Mouse (Mus musculus): ENCODE measurements around the gene Naa38. TPM values are rescaled to one million over a fixed set of nuclear protein-coding genes. Genes with fewer than 3 reads are reported as not detected.
A peak's percentile ranks its signal among the peaks of the same experiment; 100 is the strongest.
"Not testable (repeated sequence)": the region's sequence is repeated elsewhere in the genome, so short reads cannot be mapped to it uniquely, and the experiment has no call there.

Gene Naa38
- 127 and 137 TPM in 2 replicates for polyA plus RNA-seq (2015; fragmentation: Nextera tagmentation; extraction: Ambion mirVana)

DNA sequence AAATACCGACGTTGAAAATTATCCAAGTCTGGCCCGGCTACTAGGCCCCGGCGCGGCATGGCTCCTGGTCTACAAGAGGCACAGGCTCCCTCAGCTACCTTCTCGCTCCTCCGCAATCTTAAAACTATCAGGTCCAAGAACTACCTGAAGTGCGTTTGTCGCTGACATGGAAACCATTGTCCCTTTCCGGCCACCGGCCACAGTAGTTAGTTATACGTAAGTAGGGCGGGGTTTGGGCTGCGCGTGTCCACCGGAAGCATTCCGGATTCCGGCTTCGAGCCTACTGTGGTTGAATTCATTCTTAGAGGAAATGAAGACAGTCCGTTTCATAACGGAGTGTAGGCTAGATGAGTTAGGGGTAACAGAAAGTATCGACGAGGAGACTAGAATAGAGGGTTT is at the start of gene Naa38, which contains the start of gene Cyb5d1:
TSS of gene Naa38 (plus strand) at position 253 of the 399 bp plus-strand sequence.
TSS of gene Cyb5d1 (minus strand) at position 397 of the 399 bp plus-strand sequence.
- H3K9me3 ChIP-seq = not testable (repeated sequence)
- H3K4me1 ChIP-seq = peaks cover 44% of the 10 kb centered on the region

DNA sequence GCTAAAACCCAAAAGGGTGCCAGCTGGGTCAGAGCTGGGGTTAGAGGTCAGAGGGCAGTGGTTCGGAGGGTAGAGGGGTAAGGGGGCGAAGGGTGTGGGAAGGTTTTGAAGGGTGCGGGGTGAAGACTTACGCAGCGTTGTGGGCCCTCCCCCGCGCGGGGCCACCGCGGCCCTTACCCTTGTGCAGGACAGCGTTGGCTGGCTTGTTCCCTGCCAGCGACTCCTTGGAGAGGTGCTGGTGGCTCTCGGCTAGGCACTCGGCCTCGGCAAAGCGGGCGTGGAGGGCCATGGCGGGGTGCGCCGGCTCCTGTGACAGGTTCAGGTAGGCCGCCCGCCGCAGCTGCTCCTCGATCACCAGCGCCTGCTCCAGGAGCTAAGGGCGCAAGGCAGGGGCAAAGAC is 48.8 kb upstream of the Naa38 start:
- Histone ChIP-seq H3K9me3 (no peaks in the 10 kb centered on the region), H3K27me3 (no peaks in the 10 kb centered on the region), H3K27ac (no peak overlapping the region), H3K4me3 (no peak overlapping the region), H3K4me1 (peaks cover 2% of the 10 kb centered on the region), H3K36me3 (peaks cover 88% of the 10 kb centered on the region), H3K9ac (no peak overlapping the region), H3K4me2 (replicated peaks) (no peak overlapping the region)
- no peak for ATAC-seq (ENCODE audit: low FRiP score, low read depth)
- WGBS = 87% methylated on average over 24 of the region's 26 CpGs

More for the DNA sequence above, at the start of gene Naa38, which contains the start of gene Cyb5d1:
- Histone ChIP-seq H3K4me3 (peak within 1 kb of the TSS; percentile 66), H3K27ac (peak within 1 kb of the TSS; percentile 96), H3K36me3 (peaks cover 14% of the 10 kb centered on the region), H3K4me2 (replicated peaks) (peak within 1 kb of the TSS; percentile 87), H3K9ac (peak within 1 kb of the TSS; percentile 85)
- H3K27me3 ChIP-seq = not testable (repeated sequence)
- WGBS = under 1% methylated on average over 24 of the region's 24 CpGs
- peak; percentile 71 for ATAC-seq (ENCODE audit: low FRiP score, low read depth)

DNA sequence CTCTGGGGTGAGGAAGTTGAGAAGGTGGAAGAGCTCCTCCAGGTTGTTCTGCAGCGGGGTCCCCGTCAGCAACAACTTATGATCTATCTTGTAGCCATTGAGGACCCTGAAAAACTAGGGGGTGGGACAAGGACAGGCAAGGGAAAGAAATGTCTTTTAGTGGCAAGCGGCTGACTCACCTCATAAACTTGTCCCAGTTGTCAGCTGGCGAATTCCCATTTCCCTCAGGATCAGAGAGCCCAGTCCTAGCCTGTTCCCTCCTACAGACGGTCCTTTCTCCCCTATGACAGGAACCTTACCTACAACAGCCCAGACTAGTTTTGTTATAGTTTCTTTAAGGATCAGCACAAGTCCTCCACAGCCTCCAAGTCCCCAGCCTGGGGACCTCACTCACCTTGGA is 38.7 kb upstream of the Naa38 start:
- Histone ChIP-seq H3K4me3 (no peak overlapping the region), H3K36me3 (peaks cover 100% of the 10 kb centered on the region), H3K9ac (no peak overlapping the region), H3K27ac (no peak overlapping the region), H3K9me3 (no peaks in the 10 kb centered on the region), H3K4me1 (no peaks in the 10 kb centered on the region), H3K27me3 (no peaks in the 10 kb centered on the region), H3K4me2 (replicated peaks) (no peak overlapping the region)
- no peak for ATAC-seq (ENCODE audit: low FRiP score, low read depth)
- 83% methylated on average over 5 of the region's 5 CpGs for WGBS

DNA sequence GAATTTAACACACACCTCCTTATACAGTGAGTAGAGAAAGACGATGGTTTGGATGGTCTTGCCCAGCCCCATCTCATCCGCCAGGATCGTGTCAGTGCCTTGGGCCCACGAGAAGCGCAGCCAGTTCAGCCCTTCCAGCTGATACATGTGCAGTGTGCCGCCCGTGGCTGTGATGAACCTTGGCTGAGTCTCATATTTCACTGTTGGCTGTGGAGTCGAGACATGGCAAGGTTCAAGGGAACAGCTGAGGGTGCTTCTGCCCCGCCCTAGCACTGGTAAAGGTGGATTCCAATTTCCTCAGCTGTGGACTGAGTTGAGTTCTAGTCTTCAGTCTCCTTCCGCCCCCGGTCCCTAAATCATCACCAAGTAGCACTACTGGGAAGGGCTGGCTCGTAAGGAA is 37.6 kb upstream of the Naa38 start:
- Histone ChIP-seq H3K4me1 (peaks cover 4% of the 10 kb centered on the region), H3K9me3 (no peaks in the 10 kb centered on the region), H3K27me3 (no peaks in the 10 kb centered on the region), H3K27ac (no peak overlapping the region), H3K9ac (no peak overlapping the region), H3K36me3 (peaks cover 99% of the 10 kb centered on the region), H3K4me2 (replicated peaks) (no peak overlapping the region), H3K4me3 (no peak overlapping the region)
- WGBS = 84% methylated on average over 12 of the region's 12 CpGs
- peak; percentile 26; the same call in 1 of the 2 replicates for ATAC-seq (ENCODE audit: low FRiP score, low read depth)

DNA sequence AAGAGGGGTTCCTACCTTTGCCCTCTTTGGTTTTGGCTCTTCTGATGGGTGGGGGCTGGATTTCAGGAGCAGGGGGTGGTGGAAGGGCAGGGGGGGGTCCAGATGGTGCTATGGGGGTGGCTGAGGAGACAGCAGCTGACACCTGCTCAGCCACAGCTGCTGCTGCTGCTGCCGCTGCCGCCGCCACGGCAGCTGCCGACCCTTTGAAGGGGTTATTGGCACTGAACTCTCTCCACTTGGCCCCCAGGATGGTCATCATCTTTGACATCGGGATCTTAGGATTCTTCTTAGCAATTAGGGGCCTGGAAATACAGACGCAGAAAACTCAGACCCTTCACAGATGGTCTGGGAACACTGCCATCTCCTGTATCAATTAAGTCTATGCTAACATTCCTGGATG is 33.3 kb upstream of the Naa38 start:
- H3K36me3 ChIP-seq = peaks cover 75% of the 10 kb centered on the region
- H3K9me3 ChIP-seq = 0 out of 2 replicates have a peak, but pooled peaks cover 3% of the 10 kb centered on the region
- WGBS = 53% methylated on average over 7 of the region's 7 CpGs
- H3K27me3 ChIP-seq = no peaks in the 10 kb centered on the region
- no peak overlapping the region for H3K4me2 ChIP-seq (replicated peaks)
- H3K4me1 ChIP-seq = peaks cover 40% of the 10 kb centered on the region
- ATAC-seq (ENCODE audit: low FRiP score, low read depth) = no peak
- H3K4me3 ChIP-seq = no peak overlapping the region
- H3K27ac ChIP-seq = no peak overlapping the region
- no peak overlapping the region for H3K9ac ChIP-seq

DNA sequence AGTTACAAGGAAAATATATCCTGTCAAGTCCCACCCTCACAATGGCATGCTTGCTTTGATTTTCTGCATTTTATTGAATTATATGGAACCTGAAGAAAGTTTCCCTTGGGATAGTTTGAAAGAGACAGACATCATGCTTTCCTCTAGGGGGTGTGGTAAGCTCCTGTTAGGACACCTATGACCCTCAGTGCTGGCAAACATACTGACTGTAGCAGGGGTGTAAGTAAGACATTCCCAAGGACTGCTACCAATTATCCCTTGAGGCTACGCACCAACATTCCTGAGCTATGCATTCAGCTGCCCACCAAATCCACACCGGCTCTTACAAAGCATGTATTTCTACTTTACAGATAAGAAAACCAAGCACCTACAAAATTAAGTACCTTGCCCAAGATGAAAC is 32.8 kb upstream of the Naa38 start:
- Histone ChIP-seq H3K9me3 (0 out of 2 replicates have a peak, but pooled peaks cover 3% of the 10 kb centered on the region), H3K4me2 (replicated peaks) (no peak overlapping the region), H3K36me3 (peaks cover 70% of the 10 kb centered on the region), H3K4me3 (no peak overlapping the region), H3K4me1 (peaks cover 40% of the 10 kb centered on the region), H3K27ac (no peak overlapping the region), H3K9ac (no peak overlapping the region), H3K27me3 (no peaks in the 10 kb centered on the region)
- ATAC-seq (ENCODE audit: low FRiP score, low read depth) = no peak
- WGBS = 20% methylated on average over 2 of the region's 2 CpGs

DNA sequence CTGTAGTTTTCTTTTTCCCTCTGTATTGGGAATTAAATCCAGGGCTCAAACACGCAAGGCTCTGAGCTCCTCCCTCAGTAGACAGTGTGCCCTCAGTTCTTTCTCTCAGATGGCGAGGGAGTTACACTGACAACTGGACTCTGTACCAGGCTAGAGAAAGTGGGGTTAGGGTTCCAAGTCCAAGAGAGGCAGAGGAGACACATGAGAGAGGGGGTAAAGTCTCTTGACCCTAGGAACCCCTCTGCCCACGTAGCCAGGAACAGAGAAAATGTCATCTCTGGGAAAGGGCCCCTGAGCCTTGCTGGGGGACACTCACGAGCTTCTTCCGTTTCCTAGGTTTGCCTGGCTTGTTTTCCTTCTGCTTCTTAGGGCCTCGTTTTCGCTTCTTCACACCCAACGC is 30.9 kb upstream of the Naa38 start:
- peak overlapping the region; percentile 100; the same call in 1 of the 2 replicates for H3K27ac ChIP-seq
- no peaks in the 10 kb centered on the region for H3K27me3 ChIP-seq
- ATAC-seq (ENCODE audit: low FRiP score, low read depth) = no peak
- peak overlapping the region; percentile 73 for H3K9ac ChIP-seq
- H3K4me3 ChIP-seq = peak overlapping the region; percentile 87
- peaks cover 51% of the 10 kb centered on the region for H3K36me3 ChIP-seq
- WGBS = 59% methylated on average over 8 of the region's 8 CpGs
- peaks cover 42% of the 10 kb centered on the region for H3K4me1 ChIP-seq
- peak overlapping the region; percentile 98 for H3K4me2 ChIP-seq (replicated peaks)
- 0 out of 2 replicates have a peak, but pooled peaks cover 3% of the 10 kb centered on the region for H3K9me3 ChIP-seq

GRCm38 (mm10) chr11:69364910-69365309 is 30.4 kb upstream of the Naa38 start:
- Histone ChIP-seq H3K4me3 (peak overlapping the region; percentile 87), H3K4me1 (peaks cover 45% of the 10 kb centered on the region), H3K9me3 (0 out of 2 replicates have a peak, but pooled peaks cover 3% of the 10 kb centered on the region), H3K36me3 (peaks cover 46% of the 10 kb centered on the region), H3K4me2 (replicated peaks) (peak overlapping the region; percentile 98), H3K27me3 (no peaks in the 10 kb centered on the region), H3K9ac (peak overlapping the region; percentile 73), H3K27ac (peak overlapping the region; percentile 100)
- WGBS = 2% methylated on average over 6 of the region's 6 CpGs
- ATAC-seq (ENCODE audit: low FRiP score, low read depth) = peak; percentile 22

GRCm38 (mm10) chr11:69365722-69366121 is 29.6 kb upstream of the Naa38 start:
- no peak for ATAC-seq (ENCODE audit: low FRiP score, low read depth)
- Histone ChIP-seq H3K4me2 (replicated peaks) (peak overlapping the region; percentile 98), H3K4me1 (peaks cover 50% of the 10 kb centered on the region), H3K27me3 (no peaks in the 10 kb centered on the region), H3K27ac (peak overlapping the region; percentile 100), H3K9ac (peak overlapping the region; percentile 73), H3K9me3 (0 out of 2 replicates have a peak, but pooled peaks cover 3% of the 10 kb centered on the region), H3K36me3 (peaks cover 38% of the 10 kb centered on the region), H3K4me3 (peak overlapping the region; percentile 87)
- 16% methylated on average over 6 of the region's 6 CpGs for WGBS

DNA sequence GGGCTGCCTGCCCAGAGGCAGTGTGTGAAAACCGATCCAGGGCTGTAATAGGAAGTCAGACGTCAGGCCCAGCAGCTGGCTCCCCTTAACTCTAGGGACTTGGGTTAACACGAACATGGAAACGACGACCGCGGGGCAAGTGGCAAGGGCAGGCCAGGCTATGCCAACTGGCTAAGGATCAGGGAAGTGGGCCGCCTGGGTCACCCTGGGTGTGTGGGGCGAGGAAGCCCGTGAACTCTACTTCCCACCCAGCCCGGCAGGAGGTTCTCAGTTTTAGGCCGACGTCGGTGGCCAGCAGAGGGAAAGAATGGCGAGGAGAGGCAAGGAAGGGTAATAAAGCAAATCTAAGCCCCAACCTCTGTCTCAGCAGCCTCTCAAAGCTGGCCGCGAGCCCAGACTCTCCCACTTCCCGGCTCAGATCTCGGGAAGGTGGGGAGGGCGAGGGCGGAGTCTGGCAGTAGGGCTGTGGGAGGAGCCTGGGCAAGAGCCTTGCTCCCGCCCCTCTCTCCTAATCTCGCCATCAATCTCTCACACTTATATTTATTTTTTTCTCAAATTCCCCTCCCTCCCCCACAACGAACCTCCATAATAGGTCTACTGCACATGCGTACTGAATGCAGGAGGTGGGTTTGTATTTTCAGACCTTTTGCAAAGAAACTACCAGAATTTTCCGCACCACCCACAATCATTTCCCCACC is 29.0 kb upstream of the Naa38 start:
- Histone ChIP-seq H3K4me1 (peaks cover 55% of the 10 kb centered on the region), H3K36me3 (peaks cover 32% of the 10 kb centered on the region), H3K9ac (peak overlapping the region; percentile 73), H3K4me2 (replicated peaks) (peak overlapping the region; percentile 98), H3K9me3 (0 out of 2 replicates have a peak, but pooled peaks cover 3% of the 10 kb centered on the region), H3K27ac (peak overlapping the region; percentile 100), H3K27me3 (no peaks in the 10 kb centered on the region), H3K4me3 (peak overlapping the region; percentile 87)
- ATAC-seq (ENCODE audit: low FRiP score, low read depth) = peak; percentile 86
- WGBS = under 1% methylated on average over 26 of the region's 26 CpGs

DNA sequence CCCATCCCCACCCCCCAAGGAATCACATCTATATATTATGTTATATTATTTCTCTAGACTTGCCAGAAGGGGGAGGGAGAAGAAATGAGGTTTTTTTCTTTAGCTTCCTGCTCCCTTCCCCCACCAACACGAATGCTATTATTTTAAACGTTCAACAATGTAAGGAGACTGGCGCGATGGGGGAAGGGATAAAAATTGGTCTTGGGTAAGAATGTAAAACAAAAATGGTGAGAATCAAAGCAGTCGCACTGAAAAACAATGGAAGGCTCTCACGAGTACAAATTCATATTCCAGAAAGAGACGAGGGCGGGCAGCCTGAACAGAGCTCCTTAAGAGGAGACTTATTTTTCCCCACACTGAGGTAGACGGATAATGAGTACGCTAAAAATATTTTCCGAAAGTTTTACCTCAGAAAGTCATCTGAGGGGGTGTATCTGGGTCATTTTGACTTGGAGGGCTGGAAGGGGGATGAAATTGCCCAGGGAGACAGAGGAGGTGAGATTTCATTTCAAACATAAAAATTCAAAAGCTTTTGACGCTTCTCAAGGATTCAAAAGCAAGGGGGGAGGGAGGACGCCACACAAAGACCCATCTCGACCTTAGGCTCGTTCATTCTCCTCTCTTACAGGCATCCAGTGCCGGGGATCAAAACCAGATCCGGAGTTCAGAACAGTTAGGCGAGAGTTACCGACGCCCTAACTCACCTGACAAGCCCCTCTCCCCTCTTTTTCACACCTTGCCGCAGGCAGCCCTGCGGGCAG is 28.3 kb upstream of the Naa38 start:
- peaks cover 63% of the 10 kb centered on the region for H3K4me1 ChIP-seq
- peak overlapping the region; percentile 98 for H3K4me2 ChIP-seq (replicated peaks)
- H3K36me3 ChIP-seq = peaks cover 25% of the 10 kb centered on the region
- 0 out of 2 replicates have a peak, but pooled peaks cover 3% of the 10 kb centered on the region for H3K9me3 ChIP-seq
- H3K27me3 ChIP-seq = no peaks in the 10 kb centered on the region
- under 1% methylated on average over 22 of the region's 22 CpGs for WGBS
- H3K27ac ChIP-seq = peak overlapping the region; percentile 100
- ATAC-seq (ENCODE audit: low FRiP score, low read depth) = no peak
- H3K9ac ChIP-seq = peak overlapping the region; percentile 100
- peak overlapping the region; percentile 87 for H3K4me3 ChIP-seq

Measured in limb, embryonic 13.5 days (tissue).